ENCODE assay signal across 18 mouse cellular contexts in the genomic region with DNA sequence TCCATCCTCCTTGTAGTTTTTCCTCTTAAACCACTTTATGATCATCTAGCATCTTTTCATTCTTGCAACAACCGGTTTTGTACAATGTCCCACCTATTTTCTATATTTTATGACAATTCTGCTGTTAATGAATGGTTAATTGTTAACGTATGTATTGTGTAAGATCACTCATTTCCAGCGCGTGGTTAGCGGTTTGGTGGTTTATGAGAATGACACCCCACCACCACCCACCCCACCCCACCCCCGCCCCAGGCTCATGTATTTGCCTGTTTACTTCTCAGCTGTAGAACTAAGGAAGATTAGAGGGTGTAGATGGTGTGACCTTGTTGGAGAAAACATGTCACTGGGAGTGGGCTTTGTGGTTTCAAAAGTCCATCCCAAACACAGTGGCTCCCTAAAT.
"Had no signal": no experiment of that assay in that cellular context is flagged by ENCODE, and none has a peak within 500 bp of the region (broad histone marks: within the 10 kb centered on the region; RNA-seq: fewer than 3 reads in every experiment).

No protein-coding gene starts in this region.

- DNase-seq: liver, postnatal 0 days; lung, embryonic 14.5 days; lung, postnatal 10 days; lung, postnatal 4 days; midbrain, embryonic 14.5 days; right cerebral cortex, postnatal 14 days; thymus, adult 2 months; thymus, postnatal 25 days; thymus, postnatal 4 days had no signal

- H3K27ac ChIP-seq: liver, embryonic 15.5 days; midbrain, embryonic 10.5 days; midbrain, embryonic 12.5 days; neural tube, embryonic 13.5 days; neural tube, embryonic 15.5 days; stomach, embryonic 15.5 days; stomach, postnatal 0 days had no signal

- H3K4me1 ChIP-seq: liver, embryonic 15.5 days; midbrain, embryonic 10.5 days; midbrain, embryonic 12.5 days; neural tube, embryonic 13.5 days; neural tube, embryonic 15.5 days; stomach, embryonic 15.5 days had no signal

- H3K4me3 ChIP-seq: liver, embryonic 15.5 days; midbrain, embryonic 10.5 days; midbrain, embryonic 12.5 days; myocyte; neural tube, embryonic 13.5 days; neural tube, embryonic 15.5 days; stomach, embryonic 15.5 days had no signal

- H3K9me3 ChIP-seq: liver, embryonic 15.5 days; midbrain, embryonic 10.5 days; midbrain, embryonic 12.5 days; neural tube, embryonic 13.5 days; neural tube, embryonic 15.5 days; stomach, embryonic 15.5 days had no signal

- H3K36me3 ChIP-seq: liver, embryonic 15.5 days; midbrain, embryonic 10.5 days; midbrain, embryonic 12.5 days; neural tube, embryonic 13.5 days; stomach, embryonic 15.5 days had no signal

- H3K9ac ChIP-seq: liver, embryonic 15.5 days; liver, postnatal 0 days; lung, embryonic 14.5 days; midbrain, embryonic 12.5 days; neural tube, embryonic 13.5 days; neural tube, embryonic 15.5 days; stomach, embryonic 15.5 days had no signal

- H3K4me2 ChIP-seq: liver, embryonic 15.5 days; lung, embryonic 14.5 days; midbrain, embryonic 12.5 days; neural tube, embryonic 13.5 days; neural tube, embryonic 15.5 days; stomach, embryonic 15.5 days had no signal

- H3K27me3 ChIP-seq: liver, embryonic 15.5 days; midbrain, embryonic 12.5 days; neural tube, embryonic 13.5 days; neural tube, embryonic 15.5 days; stomach, embryonic 15.5 days had no signal

- ATAC-seq: liver, postnatal 0 days; midbrain, embryonic 16.5 days had no signal
